Mouse (Mus musculus) embryonic facial prominence, embryonic 12.5 days (tissue): ENCODE data around the gene BC049730. TPM values are rescaled to one million over a fixed set of nuclear protein-coding genes. Genes with fewer than 3 reads are reported as not detected.

Experiments
- polyA plus RNA-seq: library from polyadenylated mRNA; unstranded; fragments of >200 nt; fragmentation: Nextera tagmentation; extraction: Ambion mirVana; gene quantifications from 2 replicates; pipeline ENCODE4 v1.2.1, GENCODE M21; 2016

Gene BC049730
- polyA plus RNA-seq, 1 experiment from 2014 or later = not detected

Other genes starting within 250 kb of the BC049730 start
- gene Plaur, start 246.8 kb upstream of the BC049730 start, polyA plus RNA-seq = 1.5 and 2.0 TPM in 2 replicates
- 7.6 and 10.7 TPM in 2 replicates for gene Cadm4, start 227.2 kb upstream of the BC049730 start, polyA plus RNA-seq
- gene Zfp428, start 202.2 kb upstream of the BC049730 start, polyA plus RNA-seq = 100 and 113 TPM in 2 replicates
- gene AC161166.1, start 196.8 kb upstream of the BC049730 start, polyA plus RNA-seq = 1.3 and 1.4 TPM in 2 replicates
- 17.6 and 18.0 TPM in 2 replicates for gene Irgq, start 178.6 kb upstream of the BC049730 start, polyA plus RNA-seq
- not detected in 2 replicates for gene Pinlyp, start 163.1 kb upstream of the BC049730 start, polyA plus RNA-seq
- 117 and 124 TPM in 2 replicates for gene Xrcc1, start 163.0 kb upstream of the BC049730 start, polyA plus RNA-seq
- gene Ethe1, start 121.7 kb upstream of the BC049730 start, polyA plus RNA-seq = 23.7 and 23.8 TPM in 2 replicates
- gene Zfp575, start 121.6 kb upstream of the BC049730 start, polyA plus RNA-seq = 5.1 and 5.9 TPM in 2 replicates
- gene Phldb3, start 98.5 kb upstream of the BC049730 start, polyA plus RNA-seq = 0.20 and 0.47 TPM in 2 replicates
- 2.8 and 3.5 TPM in 2 replicates for gene Lypd3, start 72.7 kb upstream of the BC049730 start, polyA plus RNA-seq
- not detected in 2 replicates for gene Tex101, start 32.6 kb upstream of the BC049730 start, polyA plus RNA-seq
- gene Gm4763, start 17.7 kb downstream of the BC049730 start, polyA plus RNA-seq = not detected in 2 replicates
- 0.37 and 0.96 TPM in 2 replicates for gene Cd177, start 51.1 kb downstream of the BC049730 start, polyA plus RNA-seq
- 0.38 TPM in 1 of 2 replicates, not detected in the other for gene Ceacam10, start 68.0 kb downstream of the BC049730 start, polyA plus RNA-seq
- gene Gm9844, start 153.0 kb downstream of the BC049730 start, polyA plus RNA-seq = 17.9 and 21.4 TPM in 2 replicates
- gene Lypd4, start 160.7 kb downstream of the BC049730 start, polyA plus RNA-seq = not detected in 2 replicates
- not detected in 2 replicates for gene Dmrtc2, start 160.8 kb downstream of the BC049730 start, polyA plus RNA-seq
- 2,196 and 2,318 TPM in 2 replicates for gene Rps19, start 175.1 kb downstream of the BC049730 start, polyA plus RNA-seq
- gene Cd79a, start 188.1 kb downstream of the BC049730 start, polyA plus RNA-seq = 0.26 and 0.61 TPM in 2 replicates
- gene Arhgef1, start 193.7 kb downstream of the BC049730 start, polyA plus RNA-seq = 114 and 120 TPM in 2 replicates
- gene Gm4881, start 235.3 kb downstream of the BC049730 start, polyA plus RNA-seq = not detected in 2 replicates